Mouse (Mus musculus): ENCODE results near the gene Jmy.

- TF ChIP-seq CTCF (IDR thresholded peaks at IDR 0.05; ENCODE audit: borderline replicate concordance, insufficient read depth, low read length), result no peak
- no peak for TF ChIP-seq POLR2A (IDR thresholded peaks at IDR 0.05; ENCODE audit: low read depth, low read length)
Measured at GRCm38 (mm10) chr13:93518753-93519319, 19.2 kb upstream of the Jmy start.

Measured in embryonic fibroblast, embryonic 13.5 days (primary cell).